Mouse (Mus musculus) neural tube, embryonic 14.5 days (tissue): ENCODE data around the gene Gm17387. TPM values are rescaled to one million over a fixed set of nuclear protein-coding genes. Genes with fewer than 3 reads are reported as not detected.
"Not testable (repeated sequence)": the region's sequence is repeated elsewhere in the genome, so short reads cannot be mapped to it uniquely, and the experiment has no call there.

Experiments used
- ATAC-seq: fragments of 200-750 bp; cut with Nextera tagmentation; 2 replicates; pipeline ENCODE4 v1.8.0; 2017; ENCODE audit warnings: low read depth, mild to moderate bottlenecking, moderate TSS enrichment, moderate library complexity
- H3K27ac ChIP-seq: fragments of 300-500 bp; sonication (generic); 2 replicates; pipeline ENCODE4 v1.5.1; 2014; ENCODE audit warnings: low read depth, mild to moderate bottlenecking, control low read depth, low read length, moderate library complexity, mixed read lengths
- H3K27me3 ChIP-seq: fragments of 300-500 bp; sonication (generic); 2 replicates; pipeline ENCODE4 v1.6.1; 2014; ENCODE audit warnings: low read length; ENCODE audit not compliant: control insufficient read depth, insufficient read depth
- H3K36me3 ChIP-seq: fragments of 300-500 bp; sonication (generic); 2 replicates; pipeline ENCODE4 v1.6.1; 2014; ENCODE audit warnings: low read length, mixed read lengths; ENCODE audit not compliant: control insufficient read depth, insufficient read depth
- H3K4me1 ChIP-seq: fragments of 300-500 bp; sonication (generic); 2 replicates; pipeline ENCODE4 v1.6.1; 2014; ENCODE audit warnings: low read length; ENCODE audit not compliant: control insufficient read depth, insufficient read depth
- H3K4me2 ChIP-seq: fragments of 300-500 bp; sonication (generic); 2 replicates; pipeline ENCODE4 v1.6.1; 2014; ENCODE audit warnings: mild to moderate bottlenecking, low read depth, low read length, control low read depth
- H3K4me3 ChIP-seq: fragments of 300-500 bp; sonication (generic); 2 replicates; pipeline ENCODE4 v1.5.1; 2014; ENCODE audit warnings: low read depth, low read length, control low read depth, mixed read lengths
- H3K9ac ChIP-seq: fragments of 300-500 bp; sonication (generic); replicated peaks from 2 replicates; pipeline ENCODE4 v1.6.1; 2014; ENCODE audit warnings: low read depth, mild to moderate bottlenecking, control low read depth, low read length, mixed read lengths
- H3K9me3 ChIP-seq: fragments of 300-500 bp; sonication (generic); 2 replicates; pipeline ENCODE4 v1.6.1; 2016; ENCODE audit warnings: low read length; ENCODE audit not compliant: control insufficient read depth
- WGBS: fragments of 180-500 bp; shearing (Covaris S2); extraction: QIAGEN DNeasy Blood & Tissue Kit; methylation state at CpG from one replicate; pipeline ENCODE4 v1.1.7; 2014; 5-methylcytosine and 5-hydroxymethylcytosine counted together
- polyA plus RNA-seq: library from polyadenylated mRNA; unstranded; fragments of >200 nt; fragmentation: Nextera tagmentation; extraction: Ambion mirVana; gene quantifications from 2 replicates; pipeline ENCODE4 v1.2.1, GENCODE M21; 2014

Gene Gm17387
- polyA plus RNA-seq, 1 experiment from 2014 or later = not detected

- peak; percentile 55; the same call in 1 of the 2 replicates for ATAC-seq
Observed at GRCm38 (mm10) chr7:141026097-141026739, 2.7 kb upstream of the Gm17387 start.

GRCm38 (mm10) chr7:141026740-141027098 lies 2.2 kb upstream of the Gm17387 start:
- no peaks in the 10 kb centered on the region for H3K36me3 ChIP-seq
- H3K27me3 ChIP-seq = no peaks in the 10 kb centered on the region
- H3K4me3 ChIP-seq = no peak overlapping the region
- 0 out of 2 replicates have a peak overlapping the region, but pooled peaks have one; percentile 7 for H3K27ac ChIP-seq
- peak; percentile 39; the same call in 1 of the 2 replicates for ATAC-seq
- H3K9me3 ChIP-seq = no peaks in the 10 kb centered on the region
- H3K9ac ChIP-seq = no peak overlapping the region
- no peaks in the 10 kb centered on the region for H3K4me1 ChIP-seq
- WGBS = 44% methylated on average over 5 of the region's 5 CpGs
- H3K4me2 ChIP-seq = no peak overlapping the region

More at GRCm38 (mm10) chr7:141026097-141026739, 2.7 kb upstream of the Gm17387 start:
- Histone ChIP-seq H3K4me2 (no peak overlapping the region), H3K4me3 (no peak overlapping the region), H3K4me1 (no peaks in the 10 kb centered on the region), H3K36me3 (no peaks in the 10 kb centered on the region), H3K27me3 (no peaks in the 10 kb centered on the region), H3K27ac (peak overlapping the region; percentile 71; the same call in 1 of the 2 replicates), H3K9ac (no peak overlapping the region), H3K9me3 (no peaks in the 10 kb centered on the region)
- 11% methylated on average over 6 of the region's 6 CpGs for WGBS

GRCm38 (mm10) chr7:141030390-141030789 lies 1.5 kb downstream of the Gm17387 start:
- Histone ChIP-seq H3K9ac (no peak overlapping the region), H3K4me2 (no peak overlapping the region), H3K27ac (no peak overlapping the region), H3K9me3 (no peaks in the 10 kb centered on the region), H3K4me1 (no peaks in the 10 kb centered on the region), H3K27me3 (no peaks in the 10 kb centered on the region), H3K4me3 (no peak overlapping the region), H3K36me3 (no peaks in the 10 kb centered on the region)
- ATAC-seq = no peak
- 48% methylated on average over 3 of the region's 3 CpGs for WGBS

GRCm38 (mm10) chr7:141032458-141033167 lies 3.7 kb downstream of the Gm17387 start:
- 87% methylated on average over 9 of the region's 9 CpGs for WGBS
- H3K27ac ChIP-seq = no peak overlapping the region

GRCm38 (mm10) chr7:141036624-141037023 lies 7.7 kb downstream of the Gm17387 start:
- ATAC-seq, H3K9me3 ChIP-seq: not testable (repeated sequence)
- 94% methylated on average over 1 of the region's 2 CpGs for WGBS

More at GRCm38 (mm10) chr7:141032458-141033167, 3.7 kb downstream of the Gm17387 start:
- Histone ChIP-seq H3K9me3 (no peaks in the 10 kb centered on the region), H3K36me3 (no peaks in the 10 kb centered on the region), H3K4me2 (no peak overlapping the region), H3K27me3 (no peaks in the 10 kb centered on the region), H3K9ac (no peak overlapping the region), H3K4me3 (no peak overlapping the region), H3K4me1 (no peaks in the 10 kb centered on the region)
- ATAC-seq = no peak

GRCm38 (mm10) chr7:141038090-141039032 lies 9.4 kb downstream of the Gm17387 start:
- ATAC-seq = no peak
- Histone ChIP-seq H3K27me3 (no peaks in the 10 kb centered on the region), H3K4me2 (no peak overlapping the region), H3K27ac (no peak overlapping the region), H3K9ac (no peak overlapping the region), H3K4me3 (no peak overlapping the region), H3K9me3 (no peaks in the 10 kb centered on the region), H3K36me3 (no peaks in the 10 kb centered on the region), H3K4me1 (no peaks in the 10 kb centered on the region)
- 85% methylated on average over 20 of the region's 21 CpGs for WGBS

More at GRCm38 (mm10) chr7:141036624-141037023, 7.7 kb downstream of the Gm17387 start:
- not testable (repeated sequence) for H3K9ac ChIP-seq, H3K27me3 ChIP-seq, H3K27ac ChIP-seq, H3K4me3 ChIP-seq, H3K4me2 ChIP-seq, H3K36me3 ChIP-seq, H3K4me1 ChIP-seq

- Histone ChIP-seq H3K27me3 (no peaks in the 10 kb centered on the region), H3K27ac (no peak overlapping the region), H3K4me2 (no peak overlapping the region), H3K4me1 (no peaks in the 10 kb centered on the region), H3K9ac (no peak overlapping the region), H3K9me3 (no peaks in the 10 kb centered on the region), H3K4me3 (no peak overlapping the region), H3K36me3 (no peaks in the 10 kb centered on the region)
- WGBS = 97% methylated on average over 4 of the region's 4 CpGs
- ATAC-seq = no peak
Observed at GRCm38 (mm10) chr7:141039386-141040107, 10.6 kb downstream of the Gm17387 start.

- H3K4me2 ChIP-seq = no peak overlapping the region
- 52% methylated on average over 6 of the region's 9 CpGs for WGBS
- ATAC-seq = peak; percentile 46; the same call in 1 of the 2 replicates
Observed at GRCm38 (mm10) chr7:141040867-141041606, 12.1 kb downstream of the Gm17387 start.

More at GRCm38 (mm10) chr7:141040867-141041606, 12.1 kb downstream of the Gm17387 start:
- H3K9me3 ChIP-seq = no peaks in the 10 kb centered on the region
- peak overlapping the region; percentile 44; the same call in 1 of the 2 replicates for H3K27ac ChIP-seq
- H3K9ac ChIP-seq = no peak overlapping the region
- H3K36me3 ChIP-seq = no peaks in the 10 kb centered on the region
- H3K4me3 ChIP-seq = no peak overlapping the region
- no peaks in the 10 kb centered on the region for H3K4me1 ChIP-seq
- H3K27me3 ChIP-seq = no peaks in the 10 kb centered on the region
